Mouse (Mus musculus) testis, adult 2 months (tissue): ENCODE data around the gene Prkd3. TPM values are rescaled to one million over a fixed set of nuclear protein-coding genes. Genes with fewer than 3 reads are reported as not detected.

Experiments
- H3K27ac ChIP-seq: fragments of 200-500 bp; 2 replicates; pipeline ENCODE4 v1.5.1; 2012; ENCODE audit warnings: low read depth, low read length; ENCODE audit not compliant: control insufficient read depth, insufficient read depth
- H3K27me3 ChIP-seq: fragments of 200-500 bp; 2 replicates; pipeline ENCODE4 v1.6.1; 2012; ENCODE audit warnings: mild to moderate bottlenecking, low read length, moderate library complexity; ENCODE audit not compliant: control insufficient read depth, insufficient read depth
- H3K36me3 ChIP-seq: fragments of 200-500 bp; 2 replicates; pipeline ENCODE4 v1.6.1; 2012; ENCODE audit warnings: mild to moderate bottlenecking, low read length; ENCODE audit not compliant: control insufficient read depth, insufficient read depth
- H3K4me1 ChIP-seq: fragments of 200-500 bp; 2 replicates; pipeline ENCODE4 v1.6.1; 2012; ENCODE audit warnings: low read length; ENCODE audit not compliant: control insufficient read depth, insufficient read depth
- H3K4me3 ChIP-seq: fragments of 200-500 bp; 2 replicates; pipeline ENCODE4 v1.5.1; 2012; ENCODE audit warnings: low read depth, mild to moderate bottlenecking, low read length, moderate library complexity, mixed read lengths; ENCODE audit not compliant: control insufficient read depth
- CTCF ChIP-seq: fragments of 200-500 bp; IDR thresholded peaks from 2 replicates; pipeline ENCODE4 v1.5.1; 2012; ENCODE audit warnings: low read depth, mild to moderate bottlenecking, inconsistent platforms, low read length, moderate library complexity; ENCODE audit not compliant: control insufficient read depth, insufficient read depth, insufficient replicate concordance
- POLR2A ChIP-seq: fragments of 200-500 bp; IDR thresholded peaks from 2 replicates; pipeline ENCODE4 v1.6.1; 2012; ENCODE audit warnings: low read depth, mild to moderate bottlenecking, inconsistent platforms, low read length, moderate library complexity; ENCODE audit not compliant: control insufficient read depth
- polyA plus RNA-seq: library from polyadenylated mRNA; depleted of rRNA; stranded (reverse); fragments of >200 nt; gene quantifications from 2 replicates; pipeline ENCODE4 v1.2.3, GENCODE M21; 2012

Prkd3 gene
- polyA plus RNA-seq, 1 experiment: 4.2 TPM

DNA sequence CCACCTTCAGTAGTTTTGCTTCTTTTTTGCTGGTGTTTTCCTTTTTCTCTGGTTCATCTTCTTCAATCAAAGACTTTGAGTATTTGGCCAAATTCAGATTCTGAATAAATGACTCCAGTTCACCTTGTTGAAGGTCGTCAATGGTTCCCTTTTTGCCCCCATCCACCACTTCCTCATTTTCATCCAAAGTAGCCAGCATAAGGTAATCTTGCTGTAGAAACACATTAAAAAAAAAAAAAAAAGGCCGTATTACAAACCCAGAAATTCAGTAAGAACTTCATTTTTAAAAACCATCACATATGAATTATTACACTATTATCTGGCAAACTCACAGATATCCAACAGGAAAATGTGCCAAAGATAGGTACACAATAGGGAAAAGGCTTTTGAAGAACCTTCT, 84.8 kb downstream of the Prkd3 start:
- H3K27me3 ChIP-seq: no peaks in the 10 kb centered on the region
- TF ChIP-seq POLR2A: no peak
- TF ChIP-seq CTCF: no peak
- H3K27ac ChIP-seq: no peak overlapping the region
- peaks cover 7% of the 10 kb centered on the region for H3K36me3 ChIP-seq
- no peaks in the 10 kb centered on the region for H3K4me1 ChIP-seq
- peak overlapping the region; percentile 100; the same call in 1 of the 2 replicates for H3K4me3 ChIP-seq

DNA sequence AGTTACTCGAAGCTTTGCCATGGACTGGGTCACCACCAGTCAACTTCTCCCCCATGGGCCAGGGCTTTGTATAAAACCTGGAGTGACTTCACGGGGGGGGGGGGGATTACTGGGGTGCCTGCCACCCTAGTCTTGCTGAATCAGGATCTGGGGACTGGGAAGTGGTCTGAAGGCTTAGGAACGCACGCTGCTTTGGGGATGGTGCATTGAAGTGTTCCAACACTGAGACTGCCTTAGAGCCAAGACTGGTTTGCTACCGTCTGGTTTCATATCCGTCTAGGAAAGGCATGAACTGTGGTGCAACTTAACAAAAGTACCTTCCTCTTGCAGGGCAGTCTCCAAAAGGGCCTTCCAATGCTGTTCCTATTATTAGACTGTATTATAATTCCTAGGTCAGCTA, 102.9 kb downstream of the Prkd3 start:
- Histone ChIP-seq H3K27ac (no peak overlapping the region), H3K4me1 (peaks cover 6% of the 10 kb centered on the region), H3K4me3 (no peak overlapping the region), H3K27me3 (no peaks in the 10 kb centered on the region), H3K36me3 (peaks cover 5% of the 10 kb centered on the region)
- TF ChIP-seq CTCF (no peak), POLR2A (no peak)

DNA sequence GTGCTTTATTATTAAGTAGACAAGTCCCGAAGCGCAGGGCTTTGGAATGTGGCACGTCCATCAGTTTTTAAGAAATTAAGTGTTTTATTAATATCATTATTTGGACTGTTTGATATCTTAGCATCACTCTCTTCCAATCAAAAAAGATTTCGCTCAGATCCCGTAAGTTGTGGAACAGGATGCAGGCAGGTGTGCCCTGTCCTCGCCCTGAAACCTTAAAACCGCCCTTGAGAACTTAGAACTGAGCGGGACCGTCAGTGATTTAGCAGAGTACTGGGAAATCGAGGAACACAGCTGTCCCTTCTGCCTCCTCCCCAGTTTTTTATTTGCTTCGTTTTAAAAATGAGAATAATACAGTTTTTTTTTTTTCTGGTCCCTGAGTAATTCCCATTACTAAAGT, 103.7 kb downstream of the Prkd3 start:
- Histone ChIP-seq H3K27me3 (no peaks in the 10 kb centered on the region), H3K27ac (peak overlapping the region; percentile 88), H3K4me3 (peak overlapping the region; percentile 92), H3K4me1 (peaks cover 6% of the 10 kb centered on the region), H3K36me3 (peaks cover 5% of the 10 kb centered on the region)
- TF ChIP-seq CTCF: no peak
- no peak for TF ChIP-seq POLR2A

DNA sequence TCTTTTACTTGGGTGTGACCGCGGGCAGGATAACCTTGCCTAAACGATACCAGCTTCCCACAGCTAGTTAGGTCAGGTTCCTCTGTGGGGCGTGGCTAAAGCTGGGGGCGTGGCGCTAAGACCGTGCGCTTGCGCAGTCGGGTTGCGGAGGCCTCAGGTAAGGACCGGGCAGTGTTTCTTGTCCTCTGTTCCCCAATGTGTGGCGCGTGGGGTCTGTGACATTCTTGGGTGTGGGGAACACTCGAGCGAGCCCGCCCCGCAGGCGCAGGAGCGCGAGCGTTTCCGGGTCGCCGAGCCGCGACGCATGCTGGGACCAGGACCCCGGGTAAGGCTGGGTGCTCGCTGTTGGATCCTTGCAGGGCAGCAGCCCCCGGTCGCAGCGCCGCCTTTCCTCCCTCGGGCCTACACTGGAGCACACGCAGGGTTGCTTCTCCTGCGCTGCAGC, 104.2 kb downstream of the Prkd3 start, which contains the start of gene Cebpzos:
Cebpzos (plus strand) TSS at position 132 of the 445 bp plus-strand sequence.
- H3K27ac ChIP-seq: peak within 1 kb of the TSS; percentile 88
- peaks cover 6% of the 10 kb centered on the region for H3K4me1 ChIP-seq
- H3K27me3 ChIP-seq: no peaks in the 10 kb centered on the region
- no peak for TF ChIP-seq CTCF
- TF ChIP-seq POLR2A: peak; percentile 66
- H3K4me3 ChIP-seq: peak within 1 kb of the TSS; percentile 92
- peaks cover 5% of the 10 kb centered on the region for H3K36me3 ChIP-seq

DNA sequence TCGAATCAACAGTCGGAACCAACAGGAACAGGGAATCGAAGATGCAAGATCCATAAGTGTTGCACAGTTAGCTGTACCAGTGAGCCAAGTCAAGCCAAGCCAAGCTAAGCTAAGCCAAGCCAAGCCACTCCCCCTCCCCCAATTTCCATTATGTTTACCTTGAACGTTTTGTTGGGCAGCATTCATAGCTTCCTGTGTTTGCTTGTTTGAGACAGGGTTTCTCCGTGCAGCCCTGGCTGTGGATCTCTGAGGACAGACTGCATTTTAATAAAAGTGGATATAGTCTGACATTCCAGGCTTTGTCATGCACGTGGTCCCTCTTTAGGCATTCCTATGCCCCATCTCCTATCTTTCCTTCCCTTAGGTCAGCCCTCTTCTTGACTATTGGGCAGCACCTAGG, 104.8 kb downstream of the Prkd3 start:
- Histone ChIP-seq H3K27me3 (no peaks in the 10 kb centered on the region), H3K27ac (peak overlapping the region; percentile 88), H3K36me3 (peaks cover 3% of the 10 kb centered on the region), H3K4me1 (peaks cover 6% of the 10 kb centered on the region), H3K4me3 (peak overlapping the region; percentile 92)
- TF ChIP-seq CTCF (no peak), POLR2A (no peak)

DNA sequence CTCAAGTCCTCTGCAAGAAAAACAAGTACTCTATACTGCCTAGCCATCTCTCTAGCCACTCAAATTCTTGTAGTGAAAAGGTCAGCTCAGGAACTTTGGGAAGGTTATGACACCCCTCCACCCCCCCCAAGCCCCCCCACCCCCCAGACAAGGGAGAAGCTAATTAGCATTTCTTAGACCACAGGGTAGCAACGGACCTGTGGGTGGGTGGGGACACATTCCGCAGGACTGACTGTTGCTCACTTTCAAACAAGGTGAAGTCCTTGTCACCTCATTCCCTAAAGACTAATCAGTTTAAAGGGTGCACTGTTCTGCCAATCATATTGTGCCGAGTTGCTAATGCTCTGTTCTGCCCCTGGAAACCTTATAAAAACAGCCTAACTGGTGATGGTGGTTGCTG, 106.7 kb downstream of the Prkd3 start:
- no peak overlapping the region for H3K27ac ChIP-seq

DNA sequence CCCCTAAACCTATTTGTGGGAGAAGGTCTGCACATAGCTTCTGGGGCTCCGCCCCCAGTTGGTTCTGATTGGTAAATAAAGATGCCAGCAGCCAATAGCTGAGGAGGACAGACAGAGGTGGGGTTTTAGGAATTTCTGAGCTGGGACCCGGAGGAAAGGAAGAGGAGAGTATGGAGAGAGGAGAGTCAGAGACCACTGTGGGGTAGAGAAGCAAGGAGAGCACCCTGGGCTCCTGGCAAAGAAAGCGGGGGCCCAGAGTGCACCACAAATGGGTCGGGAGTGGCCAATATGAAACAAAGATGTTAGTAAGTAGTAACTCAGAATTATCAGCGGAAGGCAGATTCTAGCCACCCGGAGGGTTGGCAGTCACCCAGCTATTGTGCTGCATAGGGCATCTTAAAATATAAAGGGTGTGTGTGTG, 107.7 kb downstream of the Prkd3 start:
- H3K4me1 ChIP-seq: peaks cover 6% of the 10 kb centered on the region
- H3K36me3 ChIP-seq: no peaks in the 10 kb centered on the region
- no peaks in the 10 kb centered on the region for H3K27me3 ChIP-seq
- peak overlapping the region; percentile 50 for H3K4me3 ChIP-seq
- no peak overlapping the region for H3K27ac ChIP-seq
- TF ChIP-seq POLR2A (no peak), CTCF (no peak)

More for the DNA sequence above, 106.7 kb downstream of the Prkd3 start:
- Histone ChIP-seq H3K4me3 (peak overlapping the region; percentile 30; the same call in 1 of the 2 replicates), H3K4me1 (peaks cover 6% of the 10 kb centered on the region), H3K27me3 (no peaks in the 10 kb centered on the region), H3K36me3 (no peaks in the 10 kb centered on the region)
- TF ChIP-seq CTCF: no peak

DNA sequence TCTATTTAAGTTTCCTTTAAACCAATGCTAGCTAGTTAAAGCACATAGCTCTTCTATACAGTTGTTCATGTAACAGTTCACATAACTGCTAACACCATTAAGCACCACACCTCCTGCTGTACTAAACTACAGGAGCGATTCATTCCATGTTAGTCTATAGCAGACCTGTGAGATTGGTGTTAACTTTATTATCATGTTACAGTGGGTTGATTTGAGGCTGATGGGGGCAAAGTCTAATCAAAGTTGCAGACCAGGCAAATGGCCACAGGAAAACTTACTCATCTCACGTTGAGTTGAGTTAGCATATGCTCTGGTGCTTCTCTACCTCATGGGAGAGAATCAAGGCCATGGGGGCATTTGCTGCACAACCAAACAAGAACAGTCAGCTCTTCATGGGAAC, 111.2 kb downstream of the Prkd3 start:
- no peaks in the 10 kb centered on the region for H3K27me3 ChIP-seq
- no peak for TF ChIP-seq POLR2A
- H3K36me3 ChIP-seq: no peaks in the 10 kb centered on the region
- H3K4me3 ChIP-seq: no peak overlapping the region
- H3K4me1 ChIP-seq: peaks cover 5% of the 10 kb centered on the region
- H3K27ac ChIP-seq: no peak overlapping the region
